Mouse (Mus musculus): ENCODE results near the gene Src. TPM values are rescaled to one million over a fixed set of nuclear protein-coding genes. Genes with fewer than 3 reads are reported as not detected.

Src gene
- polyA plus RNA-seq, 1 experiment from 2014 or later = 2.0 TPM

GRCm38 (mm10) chr2:157417229-157417628, 1.0 kb upstream of the Src start:
- no peak overlapping the region for H3K27ac ChIP-seq
- no peak overlapping the region for H3K9ac ChIP-seq
- peaks cover 4% of the 10 kb centered on the region for H3K27me3 ChIP-seq
- no peaks in the 10 kb centered on the region for H3K36me3 ChIP-seq
- no peak overlapping the region for H3K4me3 ChIP-seq (replicated peaks)
- DNase-seq = no peak
- whole genome bisulfite sequencing (ENCODE audit: insufficient replicate concordance) = 55% methylated on average over 6 of the region's 6 CpGs
- peaks cover 11% of the 10 kb centered on the region for H3K4me1 ChIP-seq (replicated peaks)
- no peak overlapping the region for H3K4me2 ChIP-seq
- no peaks in the 10 kb centered on the region for H3K9me3 ChIP-seq (replicated peaks)
- ATAC-seq (ENCODE audit: low read depth) = no peak

DNA sequence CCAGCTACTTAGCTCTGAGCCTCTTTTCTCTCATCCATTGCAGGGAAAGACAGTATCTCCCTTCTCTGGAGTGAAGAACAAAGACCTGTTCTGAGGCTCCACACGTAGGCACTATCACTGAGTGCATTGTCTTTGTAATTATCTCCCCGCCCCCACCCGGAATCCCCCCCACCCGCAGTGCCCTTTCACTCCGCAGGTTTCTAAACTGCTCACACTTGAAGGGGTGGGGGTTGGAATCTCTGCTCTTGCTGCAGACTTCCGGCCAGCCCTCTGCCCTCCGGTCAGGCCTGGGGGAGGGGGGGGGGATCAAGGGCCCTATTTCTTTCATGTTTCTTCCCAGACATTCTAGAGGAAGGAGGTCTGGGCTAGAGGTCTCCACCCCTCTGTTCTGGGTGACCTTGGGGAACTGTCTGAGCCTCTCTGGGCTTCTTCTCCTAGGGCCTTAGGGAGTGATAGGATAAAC, 396 bp downstream of the Src start:
- no peaks in the 10 kb centered on the region for H3K9me3 ChIP-seq (replicated peaks)
- no peak overlapping the region for H3K27ac ChIP-seq
- no peak overlapping the region for H3K9ac ChIP-seq
- 10% methylated on average over 7 of the region's 7 CpGs for WGBS (ENCODE audit: insufficient replicate concordance)
- H3K36me3 ChIP-seq = no peaks in the 10 kb centered on the region
- peaks cover 17% of the 10 kb centered on the region for H3K27me3 ChIP-seq
- DNase-seq = no peak
- no peak overlapping the region for H3K4me2 ChIP-seq
- no peak for ATAC-seq (ENCODE audit: low read depth)
- peaks cover 23% of the 10 kb centered on the region for H3K4me1 ChIP-seq (replicated peaks)
- no peak overlapping the region for H3K4me3 ChIP-seq (replicated peaks)

DNA sequence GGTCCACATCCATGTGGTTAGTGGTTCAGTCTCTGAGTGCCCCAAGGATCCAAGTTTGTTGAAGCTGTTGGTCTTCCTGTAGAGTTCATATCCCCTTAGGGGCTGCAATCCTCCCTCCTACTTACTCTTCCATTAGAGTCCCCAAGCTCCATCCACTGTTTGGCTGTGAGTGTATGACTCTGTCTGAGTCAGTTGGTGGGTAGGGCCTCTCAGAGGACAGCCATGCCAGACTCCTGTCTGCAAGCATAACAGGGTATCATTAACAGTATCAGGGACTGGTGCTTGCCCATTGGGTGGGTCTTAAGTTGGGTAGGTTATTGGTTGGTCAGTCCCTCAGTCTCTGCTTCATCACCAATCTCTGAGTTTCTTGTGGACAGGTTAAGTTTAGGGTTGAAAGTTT, 1.3 kb downstream of the Src start:
- H3K9ac ChIP-seq = no peak overlapping the region
- H3K4me1 ChIP-seq (replicated peaks) = peaks cover 23% of the 10 kb centered on the region
- H3K27me3 ChIP-seq = peaks cover 26% of the 10 kb centered on the region
- H3K9me3 ChIP-seq (replicated peaks) = no peaks in the 10 kb centered on the region
- H3K36me3 ChIP-seq = no peaks in the 10 kb centered on the region
- no peak overlapping the region for H3K27ac ChIP-seq
- no peak overlapping the region for H3K4me3 ChIP-seq (replicated peaks)
- no peak overlapping the region for H3K4me2 ChIP-seq
- no peak for DNase-seq
- no peak for ATAC-seq (ENCODE audit: low read depth)

GRCm38 (mm10) chr2:157420404-157420803, 2.2 kb downstream of the Src start:
- no peak overlapping the region for H3K4me3 ChIP-seq (replicated peaks)
- no peaks in the 10 kb centered on the region for H3K9me3 ChIP-seq (replicated peaks)
- ATAC-seq (ENCODE audit: low read depth) (no peak), DNase-seq (no peak)
- no peak overlapping the region for H3K27ac ChIP-seq
- H3K4me2 ChIP-seq = no peak overlapping the region
- H3K4me1 ChIP-seq (replicated peaks) = peaks cover 25% of the 10 kb centered on the region
- 72% methylated on average over 4 of the region's 4 CpGs for WGBS (ENCODE audit: insufficient replicate concordance)
- peaks cover 35% of the 10 kb centered on the region for H3K27me3 ChIP-seq
- no peak overlapping the region for H3K9ac ChIP-seq
- H3K36me3 ChIP-seq = no peaks in the 10 kb centered on the region

DNA sequence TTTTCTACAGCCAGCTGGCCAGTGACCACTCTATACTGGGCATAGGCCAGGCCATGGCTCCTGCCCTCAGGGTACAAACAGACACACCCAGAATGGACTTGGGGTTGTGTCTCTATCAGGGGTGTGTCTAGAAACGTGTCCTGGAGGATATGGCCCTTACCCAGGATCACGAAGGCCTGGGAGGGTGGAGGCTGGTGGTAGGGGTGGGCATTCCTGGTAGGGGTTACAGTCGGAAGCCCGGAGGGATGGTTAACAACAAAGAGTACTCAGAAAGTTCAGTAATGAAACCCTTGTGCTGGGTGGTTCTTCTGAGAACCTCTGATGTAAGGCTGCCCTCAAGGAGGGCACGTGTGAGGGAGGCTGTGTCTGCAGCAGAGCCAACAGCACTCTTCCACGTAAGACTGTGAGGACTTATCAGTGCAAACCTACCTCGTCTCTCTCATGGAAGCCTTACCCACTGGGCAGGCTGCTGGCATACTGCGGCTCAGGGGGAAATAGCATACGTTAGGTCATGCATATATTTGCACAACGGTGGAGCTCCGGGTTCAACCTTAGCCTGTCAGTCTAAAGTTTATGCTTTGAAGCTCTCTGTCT, 3.9 kb downstream of the Src start:
- ATAC-seq (ENCODE audit: low read depth) (no peak), DNase-seq (no peak)
- Histone ChIP-seq H3K9ac (no peak overlapping the region), H3K27ac (peak overlapping the region; percentile 26), H3K36me3 (no peaks in the 10 kb centered on the region), H3K4me2 (no peak overlapping the region), H3K27me3 (peaks cover 40% of the 10 kb centered on the region), H3K9me3 (replicated peaks) (no peaks in the 10 kb centered on the region), H3K4me3 (replicated peaks) (no peak overlapping the region), H3K4me1 (replicated peaks) (peaks cover 31% of the 10 kb centered on the region)
- WGBS (ENCODE audit: insufficient replicate concordance) = 56% methylated on average over 11 of the region's 11 CpGs

- H3K27ac ChIP-seq = peak overlapping the region; percentile 26
- peaks cover 40% of the 10 kb centered on the region for H3K27me3 ChIP-seq
- ATAC-seq (ENCODE audit: low read depth) = peak; percentile 51
- no peaks in the 10 kb centered on the region for H3K36me3 ChIP-seq
- no peak overlapping the region for H3K4me3 ChIP-seq (replicated peaks)
- DNase-seq = no peak
- H3K9ac ChIP-seq = no peak overlapping the region
- H3K4me2 ChIP-seq = peak overlapping the region; percentile 68
- H3K4me1 ChIP-seq (replicated peaks) = peaks cover 31% of the 10 kb centered on the region
- no peaks in the 10 kb centered on the region for H3K9me3 ChIP-seq (replicated peaks)
- 46% methylated on average over 11 of the region's 11 CpGs for WGBS (ENCODE audit: insufficient replicate concordance)
These were observed 4.8 kb downstream of the Src start for GRCm38 (mm10) chr2:157422854-157423705.

GRCm38 (mm10) chr2:157423706-157424125, 5.5 kb downstream of the Src start:
- H3K4me1 ChIP-seq (replicated peaks) = peaks cover 27% of the 10 kb centered on the region
- H3K9ac ChIP-seq = peak overlapping the region; percentile 72
- ATAC-seq (ENCODE audit: low read depth) = no peak
- H3K4me3 ChIP-seq (replicated peaks) = peak overlapping the region; percentile 61
- DNase-seq = no peak
- no peaks in the 10 kb centered on the region for H3K36me3 ChIP-seq
- 10% methylated on average over 21 of the region's 21 CpGs for WGBS (ENCODE audit: insufficient replicate concordance)
- no peak overlapping the region; the same call in 1 of the 2 replicates for H3K27ac ChIP-seq
- H3K9me3 ChIP-seq (replicated peaks) = no peaks in the 10 kb centered on the region
- peak overlapping the region; percentile 68 for H3K4me2 ChIP-seq
- peaks cover 40% of the 10 kb centered on the region for H3K27me3 ChIP-seq

DNA sequence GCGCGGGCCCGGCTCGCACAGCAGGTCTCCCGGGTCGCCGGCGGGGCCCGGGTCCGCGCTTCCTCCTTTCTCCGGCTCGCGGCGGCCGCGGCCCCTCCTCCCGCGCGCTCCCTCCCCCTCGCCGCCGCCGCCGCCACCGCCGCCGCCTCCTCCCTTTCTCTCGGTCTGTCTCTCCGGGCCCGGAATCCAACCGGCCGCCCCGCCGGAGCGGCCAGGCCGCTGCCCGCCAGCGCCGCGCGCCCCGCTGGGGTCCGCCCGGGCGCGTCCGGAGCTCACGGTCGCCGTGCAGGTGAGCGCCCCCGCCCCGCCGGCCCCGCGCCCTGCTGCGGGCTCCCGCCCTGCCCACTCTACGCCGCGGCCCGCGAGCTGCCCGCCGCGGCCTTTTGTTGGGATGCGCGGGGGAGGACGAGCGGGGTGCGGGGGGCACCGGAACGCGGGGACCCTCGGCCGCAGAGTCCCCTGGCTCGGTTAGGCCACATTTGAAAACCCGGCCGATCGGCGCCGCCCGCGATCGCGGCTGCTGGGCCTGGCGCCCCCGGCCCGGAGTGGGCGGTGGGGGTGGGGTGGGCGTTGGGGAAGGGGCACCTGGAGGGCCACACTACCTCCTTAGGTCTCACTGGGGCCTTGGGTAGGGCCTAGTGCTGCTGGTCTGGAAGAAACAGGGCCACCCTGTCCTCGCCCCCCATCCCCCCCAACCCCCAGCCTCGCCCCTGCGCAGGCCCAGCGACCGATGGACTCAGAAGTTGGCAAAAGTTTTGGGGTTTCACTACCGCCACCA, 6.1 kb downstream of the Src start:
- H3K27me3 ChIP-seq = peaks cover 40% of the 10 kb centered on the region
- ATAC-seq (ENCODE audit: low read depth) (no peak), DNase-seq (no peak)
- H3K27ac ChIP-seq = peak overlapping the region; percentile 53
- peak overlapping the region; percentile 68 for H3K4me2 ChIP-seq
- 5% methylated on average over 59 of the region's 98 CpGs for WGBS (ENCODE audit: insufficient replicate concordance)
- H3K4me3 ChIP-seq (replicated peaks) = peak overlapping the region; percentile 61
- no peaks in the 10 kb centered on the region for H3K9me3 ChIP-seq (replicated peaks)
- peaks cover 25% of the 10 kb centered on the region for H3K4me1 ChIP-seq (replicated peaks)
- peak overlapping the region; percentile 72 for H3K9ac ChIP-seq
- no peaks in the 10 kb centered on the region for H3K36me3 ChIP-seq

DNA sequence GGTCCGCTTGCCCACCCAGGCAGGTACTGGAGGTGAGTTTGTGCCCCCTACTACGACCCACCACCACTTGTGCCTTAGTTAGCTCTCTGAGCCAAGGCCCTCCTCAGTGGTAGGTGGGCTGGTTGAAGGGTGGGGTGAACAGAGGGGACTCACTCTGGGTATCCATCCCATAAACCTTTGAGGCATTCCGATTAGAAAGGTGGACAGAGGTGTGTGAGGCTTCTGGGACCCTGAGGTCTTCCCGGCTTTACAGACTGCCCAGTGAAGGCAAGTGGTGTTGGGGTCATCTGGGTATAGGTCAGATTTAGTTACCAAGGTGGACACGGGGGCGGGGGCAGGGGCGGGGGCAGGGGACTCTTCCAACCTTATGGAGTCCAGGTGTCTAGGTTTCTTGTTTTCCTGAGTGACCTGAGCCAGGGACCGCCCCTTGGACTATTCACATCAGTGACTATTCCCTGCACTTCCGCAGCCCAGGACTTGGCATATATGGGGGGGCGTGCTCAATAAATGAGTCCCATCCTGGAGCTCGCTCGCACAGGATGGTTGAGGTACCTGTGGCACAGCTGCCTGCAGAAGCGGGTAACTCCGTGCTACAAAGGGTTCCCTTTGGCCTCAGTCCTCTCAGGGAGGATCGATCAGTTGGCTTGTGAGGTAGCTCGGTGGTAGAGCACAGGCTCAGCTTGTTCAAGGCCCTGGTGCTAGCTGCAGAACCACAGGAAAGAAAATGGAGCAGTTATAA, 6.8 kb downstream of the Src start:
- Histone ChIP-seq H3K4me2 (peak overlapping the region; percentile 68), H3K27ac (peak overlapping the region; percentile 29; the same call in 1 of the 2 replicates), H3K36me3 (no peaks in the 10 kb centered on the region), H3K9me3 (replicated peaks) (no peaks in the 10 kb centered on the region), H3K27me3 (peaks cover 40% of the 10 kb centered on the region), H3K4me1 (replicated peaks) (peaks cover 25% of the 10 kb centered on the region), H3K9ac (peak overlapping the region; percentile 72), H3K4me3 (replicated peaks) (peak overlapping the region; percentile 61)
- WGBS (ENCODE audit: insufficient replicate concordance) = 69% methylated on average over 16 of the region's 16 CpGs
- no peak for DNase-seq
- no peak for ATAC-seq (ENCODE audit: low read depth)

DNA sequence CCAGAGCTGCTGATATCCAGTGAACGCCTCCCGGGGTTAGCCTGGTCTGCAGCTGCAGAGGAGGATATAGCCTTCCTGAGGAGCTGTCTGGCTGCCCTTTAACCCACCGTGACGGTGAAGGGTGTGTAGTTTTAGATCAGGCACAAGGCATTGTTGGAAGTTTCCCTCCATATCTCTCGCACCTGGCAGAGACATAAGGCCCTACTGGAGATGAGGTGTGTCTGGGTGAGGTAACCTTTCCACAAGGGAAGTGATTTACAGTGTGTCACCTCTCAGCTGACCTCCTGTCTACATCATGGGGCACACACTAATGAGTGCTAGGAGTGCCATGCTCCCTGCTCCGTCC, 7.4 kb downstream of the Src start:
- Histone ChIP-seq H3K4me2 (no peak overlapping the region; the same call in 1 of the 2 replicates), H3K4me1 (replicated peaks) (peaks cover 26% of the 10 kb centered on the region), H3K4me3 (replicated peaks) (no peak overlapping the region), H3K27me3 (peaks cover 40% of the 10 kb centered on the region), H3K36me3 (no peaks in the 10 kb centered on the region), H3K9ac (no peak overlapping the region), H3K9me3 (replicated peaks) (no peaks in the 10 kb centered on the region), H3K27ac (no peak overlapping the region)
- no peak for DNase-seq
- no peak for ATAC-seq (ENCODE audit: low read depth)
- 53% methylated on average over 6 of the region's 6 CpGs for WGBS (ENCODE audit: insufficient replicate concordance)

GRCm38 (mm10) chr2:157426171-157426570, 7.9 kb downstream of the Src start:
- no peak overlapping the region for H3K4me3 ChIP-seq (replicated peaks)
- H3K4me1 ChIP-seq (replicated peaks) = peaks cover 29% of the 10 kb centered on the region
- DNase-seq (no peak), ATAC-seq (ENCODE audit: low read depth) (no peak)
- WGBS (ENCODE audit: insufficient replicate concordance) = 50% methylated on average over 6 of the region's 6 CpGs
- no peaks in the 10 kb centered on the region for H3K9me3 ChIP-seq (replicated peaks)
- no peak overlapping the region for H3K27ac ChIP-seq
- peaks cover 40% of the 10 kb centered on the region for H3K27me3 ChIP-seq
- no peak overlapping the region for H3K4me2 ChIP-seq
- H3K36me3 ChIP-seq = no peaks in the 10 kb centered on the region
- H3K9ac ChIP-seq = no peak overlapping the region
